Mouse (Mus musculus): ENCODE measurements around the gene Cald1. TPM values are rescaled to one million over a fixed set of nuclear protein-coding genes. Genes with fewer than 3 reads are reported as not detected.

The Cald1 gene
- polyA plus RNA-seq, 1 experiment = 403 TPM

DNA sequence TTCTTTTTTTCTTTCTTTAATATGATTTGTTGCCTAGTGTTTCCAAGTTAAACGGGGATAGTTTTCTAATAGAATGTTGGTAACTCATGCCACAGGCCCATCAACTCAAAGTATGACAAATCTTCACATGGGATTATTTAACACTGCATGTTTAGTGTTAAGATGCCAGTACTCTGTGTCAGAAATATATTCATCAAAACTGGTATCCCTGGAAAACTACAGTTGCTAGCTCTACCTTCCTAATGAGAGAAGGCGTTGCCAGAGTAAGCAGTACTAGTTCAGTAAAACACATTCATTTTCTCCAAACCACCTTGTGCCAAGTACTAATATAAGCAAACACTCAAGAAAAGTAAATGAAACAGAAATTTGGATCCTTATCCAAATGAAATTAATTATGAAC, 171.7 kb downstream of the Cald1 start:
- Histone ChIP-seq H3K9ac (ENCODE audit: low read depth, poor library complexity, severe bottlenecking) (no peak overlapping the region), H3K9me3 (replicated peaks; ENCODE audit: control insufficient read depth, insufficient read depth, low read length, poor library complexity, severe bottlenecking) (no peaks in the 10 kb centered on the region), H3K4me1 (ENCODE audit: control insufficient read depth, insufficient read depth, low read length) (no peaks in the 10 kb centered on the region), H3K27ac (ENCODE audit: insufficient read depth, low read length) (no peak overlapping the region), H3K36me3 (ENCODE audit: control insufficient read depth, insufficient read depth, low read length, poor library complexity, severe bottlenecking) (no peaks in the 10 kb centered on the region), H3K27me3 (ENCODE audit: control insufficient read depth, insufficient read depth, low read length, poor library complexity, severe bottlenecking) (no peaks in the 10 kb centered on the region), H3K4me3 (ENCODE audit: low read depth, low read length) (no peak overlapping the region)
- TF ChIP-seq POLR2A (IDR thresholded peaks at IDR 0.05; ENCODE audit: insufficient read depth, low read length) = no peak
- no peak for TF ChIP-seq EP300 (IDR thresholded peaks at IDR 0.05; ENCODE audit: insufficient read depth, low read depth, low read length)
- no peak for TF ChIP-seq CTCF (IDR thresholded peaks at IDR 0.05; ENCODE audit: low read depth, low read length)

DNA sequence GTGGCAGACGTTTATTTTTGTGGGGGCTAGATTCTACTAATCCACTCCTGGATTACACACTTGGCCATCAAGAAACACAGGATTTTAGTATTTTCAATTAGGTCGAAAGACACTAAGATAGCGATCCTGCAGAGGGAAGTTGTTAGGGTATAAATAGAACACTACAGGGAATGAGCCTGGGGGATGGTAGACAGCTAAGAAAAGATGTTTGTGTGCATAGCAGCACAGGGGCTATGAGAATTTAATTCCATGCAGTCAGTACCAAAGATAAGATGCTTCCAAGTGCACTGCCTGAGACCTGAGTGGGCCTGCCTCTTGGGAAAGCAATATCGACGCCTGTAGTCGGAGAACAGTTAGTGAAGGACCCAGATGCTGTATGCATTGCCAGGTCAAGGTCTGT, 172.2 kb downstream of the Cald1 start:
- Histone ChIP-seq H3K27me3 (ENCODE audit: control insufficient read depth, insufficient read depth, low read length, poor library complexity, severe bottlenecking) (no peaks in the 10 kb centered on the region), H3K27ac (ENCODE audit: insufficient read depth, low read length) (no peak overlapping the region), H3K36me3 (ENCODE audit: control insufficient read depth, insufficient read depth, low read length, poor library complexity, severe bottlenecking) (no peaks in the 10 kb centered on the region), H3K9ac (ENCODE audit: low read depth, poor library complexity, severe bottlenecking) (no peak overlapping the region), H3K4me3 (ENCODE audit: low read depth, low read length) (no peak overlapping the region), H3K4me1 (ENCODE audit: control insufficient read depth, insufficient read depth, low read length) (no peaks in the 10 kb centered on the region), H3K9me3 (replicated peaks; ENCODE audit: control insufficient read depth, insufficient read depth, low read length, poor library complexity, severe bottlenecking) (no peaks in the 10 kb centered on the region)
- TF ChIP-seq POLR2A (IDR thresholded peaks at IDR 0.05; ENCODE audit: insufficient read depth, low read length) (no peak), CTCF (IDR thresholded peaks at IDR 0.05; ENCODE audit: low read depth, low read length) (no peak), EP300 (IDR thresholded peaks at IDR 0.05; ENCODE audit: insufficient read depth, low read depth, low read length) (no peak)

DNA sequence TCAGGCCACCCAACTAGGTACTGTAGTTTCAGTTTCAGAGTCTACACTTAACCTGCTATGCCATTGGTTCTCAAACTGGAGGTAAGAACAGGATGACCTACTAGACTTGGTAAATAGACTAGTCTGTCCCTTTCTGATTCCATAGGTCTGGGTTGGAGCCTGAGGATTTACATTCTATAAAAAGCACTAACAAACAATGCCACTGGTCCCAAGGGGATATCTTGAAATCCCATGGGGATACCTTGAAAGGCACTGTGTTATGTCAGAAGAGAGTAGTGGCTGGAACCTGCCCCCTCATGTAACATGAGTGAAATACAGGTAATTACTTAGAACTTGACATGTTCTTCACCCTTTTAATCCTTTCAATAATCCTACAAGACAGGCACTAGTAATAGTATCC, 178.1 kb downstream of the Cald1 start:
- H3K36me3 ChIP-seq (ENCODE audit: control insufficient read depth, insufficient read depth, low read length, poor library complexity, severe bottlenecking) = no peaks in the 10 kb centered on the region
- H3K9ac ChIP-seq (ENCODE audit: low read depth, poor library complexity, severe bottlenecking) = no peak overlapping the region
- H3K9me3 ChIP-seq (replicated peaks; ENCODE audit: control insufficient read depth, insufficient read depth, low read length, poor library complexity, severe bottlenecking) = no peaks in the 10 kb centered on the region
- no peaks in the 10 kb centered on the region for H3K4me1 ChIP-seq (ENCODE audit: control insufficient read depth, insufficient read depth, low read length)
- H3K27ac ChIP-seq (ENCODE audit: insufficient read depth, low read length) = no peak overlapping the region
- no peak for TF ChIP-seq CTCF (IDR thresholded peaks at IDR 0.05; ENCODE audit: low read depth, low read length)
- no peak for TF ChIP-seq POLR2A (IDR thresholded peaks at IDR 0.05; ENCODE audit: insufficient read depth, low read length)
- TF ChIP-seq EP300 (IDR thresholded peaks at IDR 0.05; ENCODE audit: insufficient read depth, low read depth, low read length) = no peak
- H3K4me3 ChIP-seq (ENCODE audit: low read depth, low read length) = no peak overlapping the region
- H3K27me3 ChIP-seq (ENCODE audit: control insufficient read depth, insufficient read depth, low read length, poor library complexity, severe bottlenecking) = no peaks in the 10 kb centered on the region; the same call in 1 of the 2 replicates

DNA sequence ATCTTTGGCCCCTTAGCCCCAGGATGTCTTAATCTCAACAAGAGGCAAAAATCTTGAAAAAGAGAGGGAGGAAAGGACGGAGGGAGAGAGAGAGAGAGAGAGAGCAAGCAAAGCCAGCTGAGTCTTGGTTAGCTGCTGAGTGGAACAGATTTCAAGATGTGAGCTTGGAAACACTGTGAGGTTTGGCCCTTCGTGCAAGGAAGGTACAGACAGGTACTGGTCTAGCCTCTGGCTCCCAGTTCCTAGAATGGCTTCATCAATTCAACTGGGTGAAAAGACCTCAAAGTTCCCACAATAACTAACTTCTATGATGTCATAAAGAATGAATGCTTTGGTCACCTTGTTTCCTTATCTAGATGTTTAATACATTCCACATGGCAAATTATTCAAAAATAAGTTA, 178.8 kb downstream of the Cald1 start:
- no peak overlapping the region for H3K4me3 ChIP-seq (ENCODE audit: low read depth, low read length)
- no peaks in the 10 kb centered on the region for H3K4me1 ChIP-seq (ENCODE audit: control insufficient read depth, insufficient read depth, low read length)
- H3K27me3 ChIP-seq (ENCODE audit: control insufficient read depth, insufficient read depth, low read length, poor library complexity, severe bottlenecking) = no peaks in the 10 kb centered on the region; the same call in 1 of the 2 replicates
- no peaks in the 10 kb centered on the region for H3K9me3 ChIP-seq (replicated peaks; ENCODE audit: control insufficient read depth, insufficient read depth, low read length, poor library complexity, severe bottlenecking)
- no peak overlapping the region for H3K27ac ChIP-seq (ENCODE audit: insufficient read depth, low read length)
- no peaks in the 10 kb centered on the region for H3K36me3 ChIP-seq (ENCODE audit: control insufficient read depth, insufficient read depth, low read length, poor library complexity, severe bottlenecking)
- no peak for TF ChIP-seq POLR2A (IDR thresholded peaks at IDR 0.05; ENCODE audit: insufficient read depth, low read length)
- TF ChIP-seq CTCF (IDR thresholded peaks at IDR 0.05; ENCODE audit: low read depth, low read length) = no peak
- TF ChIP-seq EP300 (IDR thresholded peaks at IDR 0.05; ENCODE audit: insufficient read depth, low read depth, low read length) = no peak
- no peak overlapping the region for H3K9ac ChIP-seq (ENCODE audit: low read depth, poor library complexity, severe bottlenecking)

DNA sequence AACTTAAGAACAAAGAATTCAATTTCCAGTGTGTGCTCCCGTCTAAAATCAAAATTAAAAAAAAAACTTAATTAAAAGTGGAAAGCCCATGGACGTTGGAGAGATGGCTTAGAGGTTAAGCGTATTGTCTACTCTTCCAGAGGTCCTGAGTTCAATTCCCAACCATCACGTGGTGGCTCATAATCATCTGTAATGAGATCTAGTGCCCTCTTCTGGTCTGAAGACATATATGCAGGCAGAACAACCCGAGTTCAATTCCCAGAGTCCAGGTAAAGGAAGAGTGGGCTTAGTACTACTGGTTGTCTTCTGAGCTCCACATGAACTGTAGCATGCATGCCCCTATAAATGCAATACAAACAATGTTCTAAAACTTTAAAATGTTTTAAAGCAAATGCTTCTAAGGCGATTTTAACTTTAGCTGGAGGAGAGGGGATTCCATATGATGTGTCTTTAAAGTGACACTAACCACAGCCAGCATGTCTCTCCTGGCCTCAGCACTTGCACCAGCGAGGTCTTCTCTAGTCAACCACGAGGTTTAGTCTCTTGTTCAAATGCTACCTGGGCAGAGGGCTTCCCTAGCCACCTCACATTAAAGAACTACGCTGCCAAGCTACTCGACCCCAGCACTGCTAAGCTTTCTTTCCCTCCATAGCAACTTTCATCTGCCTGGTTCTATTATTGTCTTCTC, 179.8 kb downstream of the Cald1 start:
- H3K4me1 ChIP-seq (ENCODE audit: control insufficient read depth, insufficient read depth, low read length) = no peaks in the 10 kb centered on the region
- no peaks in the 10 kb centered on the region for H3K36me3 ChIP-seq (ENCODE audit: control insufficient read depth, insufficient read depth, low read length, poor library complexity, severe bottlenecking)
- no peak overlapping the region for H3K27ac ChIP-seq (ENCODE audit: insufficient read depth, low read length)
- H3K27me3 ChIP-seq (ENCODE audit: control insufficient read depth, insufficient read depth, low read length, poor library complexity, severe bottlenecking) = no peaks in the 10 kb centered on the region; the same call in 1 of the 2 replicates
- no peak overlapping the region for H3K4me3 ChIP-seq (ENCODE audit: low read depth, low read length)
- no peaks in the 10 kb centered on the region for H3K9me3 ChIP-seq (replicated peaks; ENCODE audit: control insufficient read depth, insufficient read depth, low read length, poor library complexity, severe bottlenecking)
- no peak overlapping the region for H3K9ac ChIP-seq (ENCODE audit: low read depth, poor library complexity, severe bottlenecking)
- TF ChIP-seq CTCF (IDR thresholded peaks at IDR 0.05; ENCODE audit: low read depth, low read length) (no peak), EP300 (IDR thresholded peaks at IDR 0.05; ENCODE audit: insufficient read depth, low read depth, low read length) (no peak), POLR2A (IDR thresholded peaks at IDR 0.05; ENCODE audit: insufficient read depth, low read length) (no peak)

DNA sequence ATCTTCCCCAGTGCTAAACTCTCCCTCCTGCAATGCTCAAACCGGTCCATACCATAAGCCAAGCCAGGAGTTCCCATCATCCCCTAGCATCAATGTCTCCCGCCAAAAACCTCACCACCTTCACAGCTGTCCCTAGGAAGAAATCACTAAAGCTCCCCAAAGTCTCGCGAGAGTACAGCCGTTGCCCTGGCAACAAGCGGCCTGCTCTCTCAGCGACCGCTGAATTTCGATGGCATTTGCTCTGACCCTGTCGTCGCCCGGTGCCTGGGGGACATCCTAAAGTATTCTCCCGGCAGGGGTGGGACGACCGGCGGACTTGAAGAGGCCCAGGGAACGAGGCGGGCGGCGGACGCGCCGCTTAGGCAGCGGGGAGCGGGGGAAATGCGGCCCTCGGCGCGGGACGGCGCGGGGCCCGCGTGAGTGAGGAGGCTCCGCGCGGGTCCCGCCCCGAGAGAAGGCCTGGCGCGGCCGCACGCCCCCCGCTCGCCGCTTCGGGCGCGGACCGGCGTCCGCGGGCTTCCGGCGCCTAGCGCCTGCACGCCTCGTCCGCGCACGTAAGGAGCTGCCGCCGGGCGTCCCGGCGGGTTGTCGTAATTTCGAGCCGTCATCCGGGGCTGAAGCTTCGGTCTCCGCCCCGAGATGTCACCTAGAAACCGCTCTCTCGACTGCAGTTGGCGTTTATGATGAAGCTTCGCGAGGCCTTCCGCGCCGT, 182.1 kb downstream of the Cald1 start, which contains the start of gene Agbl3:
Gene Agbl3, plus strand, starts transcription at position 202 of the 712 bp plus-strand sequence.
- Histone ChIP-seq H3K27ac (ENCODE audit: insufficient read depth, low read length) (no peak within 1 kb of the TSS), H3K9ac (ENCODE audit: low read depth, poor library complexity, severe bottlenecking) (peak within 1 kb of the TSS; percentile 71), H3K9me3 (replicated peaks; ENCODE audit: control insufficient read depth, insufficient read depth, low read length, poor library complexity, severe bottlenecking) (no peaks in the 10 kb centered on the region), H3K27me3 (ENCODE audit: control insufficient read depth, insufficient read depth, low read length, poor library complexity, severe bottlenecking) (no peaks in the 10 kb centered on the region; the same call in 1 of the 2 replicates), H3K4me1 (ENCODE audit: control insufficient read depth, insufficient read depth, low read length) (no peaks in the 10 kb centered on the region), H3K36me3 (ENCODE audit: control insufficient read depth, insufficient read depth, low read length, poor library complexity, severe bottlenecking) (no peaks in the 10 kb centered on the region), H3K4me3 (ENCODE audit: low read depth, low read length) (peak within 1 kb of the TSS; percentile 62)
- no peak for TF ChIP-seq CTCF (IDR thresholded peaks at IDR 0.05; ENCODE audit: low read depth, low read length)
- TF ChIP-seq EP300 (IDR thresholded peaks at IDR 0.05; ENCODE audit: insufficient read depth, low read depth, low read length) = no peak
- TF ChIP-seq POLR2A (IDR thresholded peaks at IDR 0.05; ENCODE audit: insufficient read depth, low read length) = no peak

All from ES-Bruce4 (cell line).